Mouse (Mus musculus) small intestine, adult 2 months (tissue): ENCODE results near the gene Trmt44. TPM values are rescaled to one million over a fixed set of nuclear protein-coding genes. Genes with fewer than 3 reads are reported as not detected.
"Not testable (repeated sequence)": the region's sequence is repeated elsewhere in the genome, so short reads cannot be mapped to it uniquely, and the experiment has no call there.

ENCODE experiments used
- H3K27ac ChIP-seq: fragments of 200-500 bp; 2 replicates; pipeline ENCODE4 v1.5.1; 2012; ENCODE audit warnings: low read depth, low read length, control low read depth, inconsistent platforms; ENCODE audit not compliant: insufficient read depth
- H3K27me3 ChIP-seq: fragments of 200-500 bp; 2 replicates; pipeline ENCODE4 v1.6.1; 2012; ENCODE audit warnings: mild to moderate bottlenecking, moderate library complexity, low read length, inconsistent platforms; ENCODE audit not compliant: control insufficient read depth, insufficient read depth
- H3K36me3 ChIP-seq: fragments of 200-500 bp; 2 replicates; pipeline ENCODE4 v1.6.1; 2012; ENCODE audit warnings: mild to moderate bottlenecking, low read length, control low read depth, inconsistent platforms; ENCODE audit not compliant: control insufficient read depth, insufficient read depth
- H3K4me1 ChIP-seq: fragments of 200-500 bp; 2 replicates; pipeline ENCODE4 v1.6.1; 2012; ENCODE audit warnings: low read length, inconsistent platforms, mixed read lengths; ENCODE audit not compliant: control insufficient read depth, insufficient read depth, insufficient read length
- H3K4me3 ChIP-seq: fragments of 200-500 bp; 2 replicates; pipeline ENCODE4 v1.5.1; 2012; ENCODE audit warnings: low read depth, mild to moderate bottlenecking, control low read depth, inconsistent platforms, low read length, moderate library complexity
- CTCF ChIP-seq: fragments of 200-500 bp; IDR thresholded peaks from 2 replicates; pipeline ENCODE4 v1.5.1; 2012; ENCODE audit warnings: low read depth, mild to moderate bottlenecking, control low read depth, inconsistent platforms, low read length, moderate library complexity, mixed read lengths; ENCODE audit not compliant: insufficient replicate concordance, insufficient read length; ENCODE audit errors: extremely low read depth
- POLR2A ChIP-seq: fragments of 200-500 bp; IDR thresholded peaks from 2 replicates; pipeline ENCODE4 v1.6.1; 2012; ENCODE audit warnings: low read depth, mild to moderate bottlenecking, control low read depth, inconsistent platforms, low read length, moderate library complexity
- WGBS: fragments of 180-500 bp; shearing (Covaris S2); methylation state at CpG from one replicate; pipeline ENCODE4 v1.1.7; 2018; 5-methylcytosine and 5-hydroxymethylcytosine counted together
- polyA plus RNA-seq: library from polyadenylated mRNA; depleted of rRNA; stranded (reverse); fragments of >200 nt; gene quantifications from 2 replicates; pipeline ENCODE4 v1.2.3, GENCODE M21; 2012

The Trmt44 gene
- polyA plus RNA-seq, 1 experiment: 3.3 TPM

- H3K4me1 ChIP-seq: peaks cover 12% of the 10 kb centered on the region
- no peaks in the 10 kb centered on the region for H3K27me3 ChIP-seq
- no peak overlapping the region for H3K4me3 ChIP-seq
- H3K36me3 ChIP-seq: peaks cover 57% of the 10 kb centered on the region
- H3K27ac ChIP-seq: no peak overlapping the region
- 75% methylated on average over 4 of the region's 4 CpGs for WGBS
- TF ChIP-seq CTCF: no peak
- no peak for TF ChIP-seq POLR2A
Observed at GRCm38 (mm10) chr5:35591497-35591896, 16.6 kb upstream of the Trmt44 start.

DNA sequence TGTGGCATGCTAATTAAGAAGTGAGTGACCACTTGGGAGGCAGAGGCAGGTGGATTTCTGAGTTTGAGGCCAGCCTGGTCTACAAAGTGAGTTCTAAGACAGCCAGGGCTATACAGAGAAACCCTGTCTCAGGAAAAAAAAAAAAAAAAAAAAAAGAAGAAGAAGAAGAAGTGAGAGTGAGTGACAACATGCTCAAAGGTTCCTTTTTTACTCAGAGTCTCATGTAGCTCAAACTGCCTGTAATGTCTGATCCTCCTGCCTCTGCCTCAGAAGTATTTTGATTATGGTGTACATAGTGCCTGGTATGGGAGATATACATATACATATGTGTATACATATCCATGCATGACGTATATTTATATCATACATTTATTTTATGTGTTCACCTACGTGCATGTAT lies 9.4 kb upstream of the Trmt44 start:
- 84% methylated on average over 2 of the region's 2 CpGs for WGBS
- H3K4me1 ChIP-seq, H3K27ac ChIP-seq, H3K27me3 ChIP-seq, H3K4me3 ChIP-seq: not testable (repeated sequence)
- H3K36me3 ChIP-seq: peaks cover 16% of the 10 kb centered on the region

- WGBS: under 1% methylated on average over 17 of the region's 17 CpGs
- peak overlapping the region; percentile 75 for H3K27ac ChIP-seq
- H3K4me1 ChIP-seq: peaks cover 7% of the 10 kb centered on the region; the same call in 1 of the 2 replicates
- H3K27me3 ChIP-seq: no peaks in the 10 kb centered on the region
- peak overlapping the region; percentile 87 for H3K4me3 ChIP-seq
- TF ChIP-seq POLR2A (no peak), CTCF (no peak)
- H3K36me3 ChIP-seq: peaks cover 6% of the 10 kb centered on the region
Observed at GRCm38 (mm10) chr5:35583221-35583783, 8.4 kb upstream of the Trmt44 start.

DNA sequence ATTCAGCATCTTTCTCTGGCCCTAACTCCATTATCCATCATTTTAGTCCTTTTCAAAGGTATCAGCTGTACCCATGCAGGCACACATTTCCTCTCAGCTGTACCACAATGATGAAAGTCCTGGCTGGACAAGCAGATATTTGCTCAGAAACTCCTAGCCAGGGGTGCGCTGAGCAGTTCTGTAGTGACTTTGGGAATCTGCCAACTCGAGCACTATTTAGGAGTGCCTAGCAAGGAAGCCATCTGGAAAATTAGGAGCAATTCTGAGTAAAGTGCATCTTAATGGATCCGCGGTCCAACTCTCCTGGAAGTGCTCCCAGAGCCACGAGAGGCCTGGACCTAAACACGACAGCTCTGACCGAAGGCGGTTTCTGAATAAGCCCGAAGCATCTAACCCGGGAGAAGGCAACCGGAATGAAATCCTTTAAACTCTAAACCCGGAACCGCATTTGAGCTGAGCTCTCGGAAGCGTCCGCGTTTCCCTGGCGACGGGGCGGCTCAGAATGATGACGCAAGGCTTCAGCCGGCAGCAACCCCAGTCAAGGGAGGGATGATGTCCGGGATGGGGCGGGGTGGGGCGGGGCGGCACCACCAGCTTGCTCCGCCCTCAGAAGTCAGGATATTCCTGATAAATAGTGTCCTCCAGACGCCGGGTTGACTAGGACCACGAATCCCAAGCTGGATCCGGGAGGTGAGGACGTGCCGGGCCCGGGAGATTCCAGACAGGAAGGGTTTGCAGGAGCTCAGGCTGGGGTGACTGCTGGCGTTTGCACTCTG lies 7.8 kb upstream of the Trmt44 start, which contains the start of gene Acox3:
Gene Acox3, plus strand, starts transcription at position 596 of the 776 bp plus-strand sequence.
- TF ChIP-seq CTCF: no peak
- TF ChIP-seq POLR2A: peak; percentile 47
- Histone ChIP-seq H3K4me3 (peak within 1 kb of the TSS; percentile 87), H3K4me1 (peaks cover 7% of the 10 kb centered on the region; the same call in 1 of the 2 replicates), H3K36me3 (no peaks in the 10 kb centered on the region; the same call in 1 of the 2 replicates), H3K27ac (peak within 1 kb of the TSS; percentile 75), H3K27me3 (no peaks in the 10 kb centered on the region)
- 1% methylated on average over 35 of the region's 35 CpGs for WGBS

DNA sequence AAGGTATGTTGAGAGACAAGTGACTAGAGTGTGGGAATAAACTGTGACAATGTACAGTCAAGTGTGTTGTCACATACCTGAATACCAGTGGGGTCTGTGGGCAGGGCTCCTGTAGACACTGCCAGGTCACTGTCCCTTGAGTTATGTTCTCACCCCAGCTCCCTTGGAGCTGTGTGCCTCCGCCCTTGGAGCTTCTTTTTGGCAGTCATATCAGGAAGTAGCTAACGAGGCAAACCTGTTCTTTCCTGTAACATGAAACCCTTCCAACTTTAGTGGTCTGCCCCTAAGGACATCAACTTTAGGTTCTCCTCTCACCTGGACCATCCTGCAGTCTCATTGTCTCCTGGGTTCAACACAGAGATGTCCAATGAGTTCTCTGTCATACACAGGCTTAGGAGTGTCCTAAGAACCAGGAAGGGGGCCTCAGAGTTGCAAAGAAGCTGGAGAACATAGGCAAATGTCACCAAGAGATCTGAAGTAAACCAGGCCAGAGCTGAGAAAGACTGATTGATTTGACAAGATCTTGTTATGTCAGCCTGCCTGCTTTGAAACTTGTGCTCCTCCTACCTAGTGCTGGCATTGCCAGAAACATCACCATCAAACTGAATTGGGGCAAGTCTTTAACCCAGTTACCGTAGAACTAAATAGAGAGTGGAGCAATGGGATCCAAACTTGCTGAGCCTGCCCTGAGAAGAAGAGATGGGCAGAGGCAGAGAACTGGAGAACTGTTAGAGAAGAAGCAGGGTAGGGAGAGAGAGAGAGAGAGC lies 5.5 kb upstream of the Trmt44 start:
- WGBS: 35% methylated on average over 3 of the region's 3 CpGs
- H3K4me3 ChIP-seq: no peak overlapping the region
- peaks cover 15% of the 10 kb centered on the region; the same call in 1 of the 2 replicates for H3K4me1 ChIP-seq
- no peak overlapping the region for H3K27ac ChIP-seq
- no peaks in the 10 kb centered on the region for H3K27me3 ChIP-seq
- TF ChIP-seq CTCF (no peak), POLR2A (no peak)
- H3K36me3 ChIP-seq: no peaks in the 10 kb centered on the region

DNA sequence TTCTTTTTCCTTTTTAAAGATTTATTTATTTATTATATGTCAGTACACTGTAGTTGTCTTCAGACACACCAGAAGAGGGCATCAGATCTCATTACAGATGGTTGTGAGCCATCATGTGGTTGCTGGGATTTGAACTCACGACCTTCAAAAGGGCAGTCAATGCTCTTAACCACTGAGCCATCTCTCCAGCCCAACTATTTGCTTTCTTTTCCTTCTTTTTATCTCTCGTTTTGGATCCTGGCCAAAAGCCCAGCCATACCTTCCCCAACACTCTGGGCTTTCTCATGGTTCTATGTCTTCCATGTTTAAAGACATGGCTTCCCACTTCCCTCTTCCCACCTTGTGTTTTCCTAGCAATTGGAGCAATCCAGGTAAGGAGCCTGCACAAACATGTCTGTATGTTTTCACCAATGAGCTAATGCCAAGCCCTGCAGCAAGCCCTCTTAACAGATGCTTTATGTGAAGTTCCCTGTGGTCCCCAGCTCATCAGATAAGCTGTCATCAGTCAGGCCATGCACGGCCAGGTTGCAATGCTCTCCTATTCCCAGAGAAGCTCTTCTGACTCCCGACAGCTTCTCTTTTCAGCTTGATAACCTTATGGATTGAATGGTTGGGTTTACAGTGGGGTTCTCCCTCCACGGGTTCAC lies 4.5 kb upstream of the Trmt44 start:
- no peak overlapping the region for H3K27ac ChIP-seq
- H3K27me3 ChIP-seq: no peaks in the 10 kb centered on the region
- TF ChIP-seq POLR2A (no peak), CTCF (no peak)
- H3K4me1 ChIP-seq: peaks cover 15% of the 10 kb centered on the region
- WGBS: 31% methylated on average over 5 of the region's 5 CpGs
- H3K4me3 ChIP-seq: no peak overlapping the region
- no peaks in the 10 kb centered on the region for H3K36me3 ChIP-seq
